Mouse (Mus musculus) layer of hippocampus, postnatal 14 days (tissue): Measurements from ENCODE around the gene Pdgfc. TPM values are rescaled to one million over a fixed set of nuclear protein-coding genes. Genes with fewer than 3 reads are reported as not detected.

ENCODE experiments used
- DNase-seq, 2 experiments: peaks; one replicate each; pipeline ENCODE4 v3.0.0; 2021 to 2022; ENCODE audit warnings: low spot score in 2 of 2, mixed read lengths in 1 of 2
- total RNA-seq, 2 experiments: library from RNA; stranded (reverse); gene quantifications; 2 replicates each; pipeline ENCODE4 v1.2.3; 2021

Pdgfc gene
- total RNA-seq, 2 experiments from 2014 or later = 6.0 to 6.6 TPM

GRCm38 (mm10) chr3:81262801-81263200 is 226.6 kb downstream of the Pdgfc start:
- DNase-seq = no peak

Other genes starting within 250 kb of the Pdgfc start
- 100 to 1,000 TPM; 547 to 604 TPM for gene Gria2, start 233.6 kb upstream of the Pdgfc start, total RNA-seq
- 100 to 1,000 TPM; 131 to 133 TPM for gene Glrb, start 122.8 kb upstream of the Pdgfc start, total RNA-seq